In genomic region chr2:90828739-90829138, GRCm38 (mm10) we compare ENCODE assay signal across 25 mouse cellular contexts. TPM values are rescaled to one million over a fixed set of nuclear protein-coding genes. Genes with fewer than 3 reads are reported as not detected.
DNase-seq lines count a peak whose midpoint lies in the region; ATAC-seq lines count a peak whose summit lies in the region.
"Had no signal": no experiment of that assay in that cellular context is flagged by ENCODE, and none has a peak within 500 bp of the region (broad histone marks: within the 10 kb centered on the region; RNA-seq: fewer than 3 reads in every experiment).

No protein-coding gene starts in this region.

- no peak overlapping the region for H3K9ac ChIP-seq in heart, embryonic 11.5 days (ENCODE audit: low read depth, low read length)
- H3K9ac ChIP-seq: forebrain, postnatal 0 days; hindbrain, embryonic 15.5 days; limb, embryonic 13.5 days; liver, embryonic 13.5 days; lung, embryonic 14.5 days; neural tube, embryonic 12.5 days had no signal

- H3K27ac ChIP-seq in heart, embryonic 11.5 days (ENCODE audit: low read depth, low read length) = no peak overlapping the region
- H3K27ac ChIP-seq: hindbrain, embryonic 15.5 days; limb, embryonic 13.5 days; liver, embryonic 13.5 days; neural tube, embryonic 12.5 days had no signal

- H3K9me3 ChIP-seq in heart, embryonic 11.5 days (replicated peaks; ENCODE audit: control insufficient read depth, low read length) = no peaks in the 10 kb centered on the region
- H3K9me3 ChIP-seq: hindbrain, embryonic 15.5 days; limb, embryonic 13.5 days; liver, embryonic 13.5 days; megakaryocyte, embryonic 14.5 days; neural tube, embryonic 12.5 days had no signal

- ATAC-seq in heart, embryonic 11.5 days (replicated peaks; ENCODE audit: insufficient number of reproducible peaks, low FRiP score, low TSS enrichment) = no peak
- ATAC-seq: activated CD4-positive, CD25-positive, alpha-beta regulatory T cell, adult 4 months; forebrain, postnatal 0 days; intestine, embryonic 16.5 days had no signal

- peak; percentile 54 to 68 for DNase-seq in cerebellum, adult 18-20 months
- DNase-seq in cerebellum, adult 11 months = no peak
- DNase-seq in spleen, postnatal 10 days (ENCODE audit: low spot score in 2 of 2) = peak; percentile 6 to 43
- no peak for DNase-seq in spleen, adult 18-20 months
- peak; percentile 68 for DNase-seq in cerebellum, adult 9-10 months
- no peak for DNase-seq in kidney, postnatal 4 days
- DNase-seq: adrenal gland, postnatal 25 days; forebrain, postnatal 0 days; gastrocnemius, postnatal 36 days; heart, postnatal 4 days; kidney, adult 9 months; kidney, postnatal 25 days; layer of hippocampus, postnatal 36 days; liver, embryonic 13.5 days; lung, embryonic 14.5 days; midbrain, embryonic 14.5 days; right cerebral cortex, postnatal 14 days; thymus, postnatal 14 days had no signal

- no peak overlapping the region for H3K4me2 ChIP-seq in heart, embryonic 11.5 days
- H3K4me2 ChIP-seq: hindbrain, embryonic 15.5 days; limb, embryonic 13.5 days; liver, embryonic 13.5 days; lung, embryonic 14.5 days; neural tube, embryonic 12.5 days had no signal

- no peaks in the 10 kb centered on the region for H3K27me3 ChIP-seq in heart, embryonic 11.5 days (ENCODE audit: control insufficient read depth, insufficient read depth, low read length)
- H3K27me3 ChIP-seq: hindbrain, embryonic 15.5 days; limb, embryonic 13.5 days; neural tube, embryonic 12.5 days had no signal

- 59% methylated on average over 7 of the region's 7 CpGs for WGBS in heart, embryonic 11.5 days (ENCODE audit: insufficient replicate concordance)

- no peak overlapping the region for H3K4me3 ChIP-seq in heart, embryonic 11.5 days (ENCODE audit: low read depth, low read length)
- H3K4me3 ChIP-seq: hindbrain, embryonic 15.5 days; limb, embryonic 13.5 days; liver, embryonic 13.5 days; megakaryocyte, embryonic 14.5 days; neural tube, embryonic 12.5 days had no signal

- H3K4me1 ChIP-seq in heart, embryonic 11.5 days (ENCODE audit: control insufficient read depth, insufficient read depth, low read length) = no peaks in the 10 kb centered on the region
- H3K4me1 ChIP-seq: hindbrain, embryonic 15.5 days; limb, embryonic 13.5 days; liver, embryonic 13.5 days; neural tube, embryonic 12.5 days had no signal

- H3K36me3 ChIP-seq in heart, embryonic 11.5 days (ENCODE audit: control insufficient read depth, insufficient read depth, low read length) = no peaks in the 10 kb centered on the region
- H3K36me3 ChIP-seq: hindbrain, embryonic 15.5 days; limb, embryonic 13.5 days; liver, embryonic 13.5 days; neural tube, embryonic 12.5 days had no signal

RNA-seq across cellular contexts. Expression of gene Mtch2, which starts 18.2 kb away (rescaled TPM):
- polyA plus RNA-seq in heart, embryonic 11.5 days (2014; fragmentation: Nextera tagmentation; extraction: Ambion mirVana) = 262 and 263 TPM in 2 replicates

RNA-seq across cellular contexts. Expression of gene Agbl2, which starts 46.2 kb away (rescaled TPM):
- polyA plus RNA-seq in heart, embryonic 11.5 days (2014; fragmentation: Nextera tagmentation; extraction: Ambion mirVana) = 1.1 and 1.2 TPM in 2 replicates
- polyA plus RNA-seq: activated CD4-positive, CD25-positive, alpha-beta regulatory T cell, adult 4 months had no signal

RNA-seq across cellular contexts. Expression of gene C1qtnf4, which starts 56.9 kb away (rescaled TPM):
- polyA plus RNA-seq in heart, embryonic 11.5 days (2014; fragmentation: Nextera tagmentation; extraction: Ambion mirVana) = 15.7 and 16.2 TPM in 2 replicates

Comparison
In these comparisons a context has a peak if more than half of its experiments do, and no peak if none do; other contexts are left out.
1. DNase-seq: peak in cerebellum, adult 18-20 months (2 of 2), spleen, postnatal 10 days (2 of 2) and cerebellum, adult 9-10 months (single experiment); none in cerebellum, adult 11 months (single experiment), spleen, adult 18-20 months (0 of 2) and kidney, postnatal 4 days (0 of 2).